Mouse (Mus musculus): Measurements from ENCODE around the gene Nynrin.
A peak's percentile ranks its signal among the peaks of the same experiment; 100 is the strongest.

GRCm38 (mm10) chr14:55884713-55885113 lies 30.9 kb downstream of the Nynrin start, which contains the start of gene Khnyn:
- no peak for TF ChIP-seq CTCF (IDR thresholded peaks at IDR 0.05; ENCODE audit: extremely low read depth, insufficient read depth, insufficient read length, insufficient replicate concordance)
- peak; percentile 63; the same call in 1 of the 2 replicates for TF ChIP-seq POLR2A (IDR thresholded peaks at IDR 0.05; ENCODE audit: low read depth, low read length)

All from spleen, adult 2 months (tissue).